Mouse (Mus musculus) layer of hippocampus, adult 2 months (tissue): ENCODE results near the gene Lyplal1. TPM values are rescaled to one million over a fixed set of nuclear protein-coding genes. Genes with fewer than 3 reads are reported as not detected.

Source experiments
- DNase-seq, 2 experiments: peaks; one replicate each; pipeline ENCODE4 v3.0.0; 2022; ENCODE audit warnings: low spot score in 2 of 2
- H3K27ac ChIP-seq: fragments of 200-600 bp; 2 replicates; pipeline ENCODE4 v1.8.1; 2022
- H3K4me3 ChIP-seq: fragments of 200-600 bp; 2 replicates; pipeline ENCODE4 v1.8.1; 2022; ENCODE audit warnings: mild to moderate bottlenecking
- CTCF ChIP-seq: fragments of 200-600 bp; conservative IDR thresholded peaks from 2 replicates; pipeline ENCODE4 v1.8.1; 2022; ENCODE audit warnings: antibody characterized with exemption, mild to moderate bottlenecking, moderate library complexity
- long read RNA-seq, 2 experiments: library from polyadenylated mRNA; stranded (forward); transcript quantifications; one replicate each; pipeline ENCODE4 v2.0.0; 2021; ENCODE audit warnings: borderline mapping rate in 2 of 2
- total RNA-seq, 2 experiments: library from RNA; stranded (reverse); gene quantifications; 2 replicates each; pipeline ENCODE4 v1.2.3; 2021

Lyplal1 gene
- 1 to 10 TPM; 7.1 to 9.1 TPM for total RNA-seq
- long read RNA-seq, experiment 1, transcript Lyplal1-201 (5 exons, 1,578 nt), result major isoform, 9 of 12 reads
- long read RNA-seq, experiment 1, partial matches to known transcripts, result 0 of 12 reads
- long read RNA-seq, experiment 1, other reads (novel, unspliced or antisense), result 1 of 12 reads
- long read RNA-seq, experiment 2, partial matches to known transcripts, result 1 of 7 reads
- long read RNA-seq, experiment 2, other reads (novel, unspliced or antisense), result 2 of 7 reads

GRCm38 (mm10) chr1:186116701-186117488, at the start of gene Lyplal1:
TSS of gene Lyplal1 (minus strand) at chr1:186117310.
- DNase-seq, result peak; percentile 95 to 96
- no peak; the same call in none of the 2 replicates for TF ChIP-seq CTCF
- Histone ChIP-seq H3K27ac (peak within 1 kb of the TSS; percentile 99), H3K4me3 (peak within 1 kb of the TSS; percentile 78)

GRCm38 (mm10) chr1:186163616-186164015, 46.5 kb upstream of the Lyplal1 start:
- DNase-seq, result no peak
- TF ChIP-seq CTCF, result no peak
- H3K4me3 ChIP-seq, result no peak overlapping the region

DNA sequence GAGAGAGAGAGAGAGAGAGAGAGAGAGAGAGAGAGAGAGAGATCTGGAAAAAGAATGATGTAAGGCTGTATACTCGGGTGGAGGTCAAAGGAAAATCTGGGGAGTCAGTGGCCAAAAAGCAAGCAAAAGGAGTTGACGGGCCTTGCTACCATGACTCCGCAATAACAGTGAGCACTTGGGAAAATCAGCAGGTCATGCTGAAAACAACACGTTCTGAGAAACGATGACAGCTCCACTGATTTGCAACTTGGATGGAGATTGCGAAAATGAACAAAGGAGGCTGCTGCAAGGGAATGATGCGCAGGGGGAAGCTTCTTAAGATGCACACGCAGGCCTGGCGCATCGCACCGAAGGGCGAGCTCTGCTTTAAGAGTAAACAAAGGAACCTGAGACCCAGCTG, 46.1 kb upstream of the Lyplal1 start:
- DNase-seq, result no peak
- no peak overlapping the region for H3K4me3 ChIP-seq
- no peak for TF ChIP-seq CTCF
- H3K27ac ChIP-seq, result no peak overlapping the region

More at GRCm38 (mm10) chr1:186163616-186164015, 46.5 kb upstream of the Lyplal1 start:
- H3K27ac ChIP-seq, result no peak overlapping the region

GRCm38 (mm10) chr1:186150376-186150775, 33.3 kb upstream of the Lyplal1 start:
- no peak for DNase-seq
- no peak for TF ChIP-seq CTCF
- Histone ChIP-seq H3K4me3 (no peak overlapping the region), H3K27ac (no peak overlapping the region)

- Histone ChIP-seq H3K27ac (no peak overlapping the region), H3K4me3 (no peak overlapping the region)
- no peak for DNase-seq
- TF ChIP-seq CTCF, result no peak
These were observed 28.3 kb upstream of the Lyplal1 start for GRCm38 (mm10) chr1:186145444-186145843.

DNA sequence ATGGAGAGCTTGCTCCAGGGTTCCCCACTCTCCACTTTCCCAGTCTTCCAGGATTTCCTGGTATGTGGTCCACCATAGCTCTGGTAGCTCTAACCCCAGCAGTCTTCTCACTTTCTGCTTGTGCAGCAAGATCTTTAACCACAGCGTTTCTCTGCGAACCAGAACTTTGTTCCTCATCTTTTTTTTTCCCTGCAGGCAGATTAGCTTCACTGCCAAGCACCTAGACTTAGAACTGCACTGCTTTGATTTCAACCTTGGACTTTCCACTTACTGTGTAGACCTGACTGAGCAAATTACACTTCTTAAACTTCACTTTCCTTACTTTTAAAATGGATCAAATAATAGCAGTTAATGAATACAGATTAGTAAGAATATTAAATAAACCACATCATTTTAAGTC, 23.1 kb upstream of the Lyplal1 start:
- TF ChIP-seq CTCF, result no peak
- no peak overlapping the region for H3K4me3 ChIP-seq
- no peak for DNase-seq
- no peak overlapping the region for H3K27ac ChIP-seq

GRCm38 (mm10) chr1:186137873-186138272, 20.8 kb upstream of the Lyplal1 start:
- TF ChIP-seq CTCF, result no peak
- peak; percentile 25 to 29 for DNase-seq
- Histone ChIP-seq H3K27ac (no peak overlapping the region), H3K4me3 (no peak overlapping the region)

- H3K4me3 ChIP-seq, result no peak overlapping the region
- H3K27ac ChIP-seq, result no peak overlapping the region
- DNase-seq, result no peak
- no peak for TF ChIP-seq CTCF
These were observed 19.7 kb upstream of the Lyplal1 start for GRCm38 (mm10) chr1:186136636-186137380.

DNA sequence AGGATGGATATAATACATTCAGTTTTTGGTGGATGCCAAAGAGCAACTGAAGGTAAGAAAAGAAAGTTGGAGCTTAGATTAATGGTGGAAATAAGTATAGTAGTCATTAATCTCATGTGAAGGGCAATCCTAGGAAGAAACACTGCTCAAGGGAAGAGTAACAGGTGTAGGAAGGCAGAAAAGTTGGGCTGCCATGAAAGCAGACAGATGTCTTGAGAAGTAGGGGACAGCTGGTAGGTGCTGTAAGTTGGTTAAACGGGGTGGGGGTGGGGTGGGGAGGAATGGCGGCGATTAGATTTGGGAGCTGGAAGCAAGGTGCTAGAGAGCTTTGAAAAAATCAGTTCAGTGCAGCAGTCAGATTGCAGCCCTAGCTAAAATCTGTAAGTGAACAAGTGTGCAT, 14.4 kb upstream of the Lyplal1 start:
- Histone ChIP-seq H3K27ac (no peak overlapping the region), H3K4me3 (no peak overlapping the region)
- no peak for TF ChIP-seq CTCF
- no peak for DNase-seq

- DNase-seq, result no peak
- H3K27ac ChIP-seq, result no peak overlapping the region
- no peak overlapping the region for H3K4me3 ChIP-seq
- no peak for TF ChIP-seq CTCF
These were observed 11.8 kb upstream of the Lyplal1 start for GRCm38 (mm10) chr1:186128940-186129339.

DNA sequence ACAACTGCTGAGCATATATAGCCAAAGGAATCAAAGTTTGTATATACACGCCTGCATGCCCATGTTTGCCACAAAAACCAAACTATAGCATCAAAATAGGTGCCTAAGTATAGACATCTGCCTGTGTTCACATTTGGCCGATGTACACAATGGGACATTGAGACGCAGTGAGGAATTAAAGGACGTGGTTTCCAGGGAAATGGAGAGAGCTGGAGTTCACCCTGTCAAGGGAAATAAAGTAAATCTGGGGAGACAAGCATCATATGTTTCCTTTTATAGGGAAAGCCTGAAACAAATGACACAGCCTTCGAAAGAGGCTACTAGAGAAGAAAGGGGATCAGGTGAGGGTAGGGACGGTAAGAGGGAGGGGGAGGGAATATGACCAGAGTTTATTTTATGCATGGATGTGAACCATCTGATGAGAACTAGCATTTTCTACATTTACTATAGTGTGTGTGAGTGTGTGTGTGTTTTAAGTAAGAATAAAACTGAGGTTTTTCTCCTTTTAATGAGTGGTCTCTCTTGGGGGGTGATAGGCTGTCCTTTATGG, 9.3 kb upstream of the Lyplal1 start:
- Histone ChIP-seq H3K27ac (no peak overlapping the region), H3K4me3 (no peak overlapping the region)
- TF ChIP-seq CTCF, result no peak
- DNase-seq, result no peak

DNA sequence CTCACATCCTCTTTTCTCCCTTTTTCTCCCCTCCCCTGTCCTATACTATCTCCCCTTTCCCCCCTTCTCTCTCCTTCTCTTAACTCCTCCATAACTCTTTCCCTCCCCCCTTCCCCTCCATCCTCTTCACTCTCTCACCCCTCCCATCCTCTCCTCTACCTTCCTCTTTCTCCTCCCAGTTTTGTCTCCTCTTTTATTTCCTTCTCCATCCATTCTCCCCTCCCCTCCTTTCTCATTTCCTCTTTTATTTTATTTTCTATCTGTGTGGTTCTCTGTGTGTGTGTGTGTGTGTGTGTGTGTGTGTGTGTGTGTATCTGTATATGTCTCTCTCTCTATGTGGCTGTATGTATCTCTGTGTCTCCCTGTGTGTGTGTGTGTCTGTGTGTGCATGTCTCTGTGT, 6.6 kb upstream of the Lyplal1 start:
- TF ChIP-seq CTCF, result no peak
- Histone ChIP-seq H3K27ac (no peak overlapping the region), H3K4me3 (no peak overlapping the region)
- no peak for DNase-seq

DNA sequence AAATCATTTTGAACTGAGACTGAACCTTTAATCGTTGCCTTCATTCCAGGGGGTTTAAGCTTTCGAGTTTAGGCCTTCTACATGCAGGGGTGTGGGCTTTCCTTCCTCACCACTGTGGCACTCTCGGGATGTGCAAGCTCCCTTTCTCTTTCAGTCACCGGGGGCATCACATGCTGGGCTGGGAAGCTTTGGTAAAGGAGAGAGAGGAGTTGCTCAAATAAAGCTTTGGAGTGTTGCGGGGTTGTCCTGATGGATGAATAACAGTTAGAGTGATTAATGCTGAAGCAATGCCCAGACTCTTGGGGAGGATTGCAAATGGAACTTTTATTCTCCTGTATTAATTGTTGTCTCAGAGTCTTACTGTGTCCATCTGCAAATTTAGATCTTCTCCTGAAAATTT, 2.7 kb upstream of the Lyplal1 start:
- H3K4me3 ChIP-seq, result no peak overlapping the region

More for the DNA sequence above, 2.7 kb upstream of the Lyplal1 start:
- TF ChIP-seq CTCF, result no peak
- DNase-seq, result no peak
- H3K27ac ChIP-seq, result no peak overlapping the region
